9 mouse cellular contexts compared by ENCODE assay signal in genomic region chr13:17432139-17432916, GRCm38 (mm10).
A peak's percentile ranks its signal among the peaks of the same experiment; 100 is the strongest.
DNase-seq lines count a peak whose midpoint lies in the region; ATAC-seq lines count a peak whose summit lies in the region.
"Had no signal": no experiment of that assay in that cellular context is flagged by ENCODE, and none has a peak within 500 bp of the region (broad histone marks: within the 10 kb centered on the region; RNA-seq: fewer than 3 reads in every experiment).

No protein-coding gene starts in this region.

- no peak overlapping the region for H3K27ac ChIP-seq in intestine, embryonic 14.5 days (ENCODE audit: low read depth)
- H3K27ac ChIP-seq in intestine, embryonic 16.5 days (ENCODE audit: low read length) = no peak overlapping the region
- H3K27ac ChIP-seq: lung, embryonic 15.5 days had no signal

- no peak overlapping the region for H3K9ac ChIP-seq in intestine, embryonic 14.5 days (ENCODE audit: low read length)
- H3K9ac ChIP-seq in intestine, embryonic 16.5 days (ENCODE audit: low read depth, low read length) = no peak overlapping the region
- H3K9ac ChIP-seq: lung, embryonic 15.5 days had no signal

- ATAC-seq in intestine, embryonic 14.5 days (replicated peaks; ENCODE audit: low FRiP score, low TSS enrichment, low read depth) = 0 out of 2 replicates have a peak, but pooled peaks have one; percentile 36
- no peak for ATAC-seq in intestine, embryonic 16.5 days
- peak; percentile 78 to 83; a peak in 3 of 4 replicates for ATAC-seq in hematopoietic stem cell, adult 5-6 weeks (replicated peaks in 1 of 2; ENCODE audit: insufficient read depth in 1 of 2, low FRiP score in 2 of 2, low TSS enrichment in 1 of 2, low read depth in 1 of 2, poor library complexity in 2 of 2, severe bottlenecking in 2 of 2)

- H3K27me3 ChIP-seq in intestine, embryonic 14.5 days (replicated peaks; ENCODE audit: control insufficient read depth, insufficient read depth, low read length) = no peaks in the 10 kb centered on the region
- H3K27me3 ChIP-seq in intestine, embryonic 16.5 days (replicated peaks; ENCODE audit: control insufficient read depth, insufficient read depth, low read length) = no peaks in the 10 kb centered on the region
- H3K27me3 ChIP-seq: lung, embryonic 15.5 days had no signal

- 45% methylated on average over 7 of the region's 7 CpGs for WGBS in intestine, embryonic 14.5 days
- WGBS in intestine, embryonic 16.5 days = 46% methylated on average over 7 of the region's 7 CpGs

- H3K4me1 ChIP-seq in intestine, embryonic 14.5 days (replicated peaks; ENCODE audit: control insufficient read depth, insufficient read depth, low read length) = no peaks in the 10 kb centered on the region
- H3K4me1 ChIP-seq in intestine, embryonic 16.5 days (ENCODE audit: control insufficient read depth, insufficient read depth, low read length) = no peaks in the 10 kb centered on the region
- H3K4me1 ChIP-seq: lung, embryonic 15.5 days had no signal

- H3K4me2 ChIP-seq in intestine, embryonic 14.5 days (ENCODE audit: low read length) = no peak overlapping the region
- H3K4me2 ChIP-seq in intestine, embryonic 16.5 days (ENCODE audit: low read depth, low read length) = no peak overlapping the region
- H3K4me2 ChIP-seq: lung, embryonic 15.5 days had no signal

- H3K36me3 ChIP-seq in intestine, embryonic 14.5 days (ENCODE audit: control insufficient read depth, insufficient read depth, low read length) = no peaks in the 10 kb centered on the region
- no peaks in the 10 kb centered on the region for H3K36me3 ChIP-seq in intestine, embryonic 16.5 days (ENCODE audit: control insufficient read depth, insufficient read depth, low read length)
- H3K36me3 ChIP-seq: lung, embryonic 15.5 days had no signal

- DNase-seq in intestine, embryonic 14.5 days (ENCODE audit: low spot score) = peak; percentile 58
- peak; percentile 48 for DNase-seq in ES-CJ7 (ENCODE audit: low read depth, low spot score)
- peak; percentile 2 for DNase-seq in cerebellum, adult 9-11 months
- peak; percentile 52 to 79 for DNase-seq in left cerebral cortex, postnatal 25 days (ENCODE audit: low spot score in 2 of 2)
- peak; percentile 9 to 30 for DNase-seq in right cerebral cortex, adult 2 months (ENCODE audit: low spot score in 2 of 2)
- DNase-seq in gastrocnemius, postnatal 25 days = no peak

- no peaks in the 10 kb centered on the region for H3K9me3 ChIP-seq in intestine, embryonic 14.5 days (ENCODE audit: control insufficient read depth, low read length)
- H3K9me3 ChIP-seq in intestine, embryonic 16.5 days (ENCODE audit: control insufficient read depth, low read length) = no peaks in the 10 kb centered on the region
- H3K9me3 ChIP-seq: lung, embryonic 15.5 days had no signal

- no peak overlapping the region for H3K4me3 ChIP-seq in intestine, embryonic 14.5 days (ENCODE audit: low read depth, low read length)
- H3K4me3 ChIP-seq in intestine, embryonic 16.5 days (ENCODE audit: low read length) = no peak overlapping the region
- H3K4me3 ChIP-seq: lung, embryonic 15.5 days had no signal

- intact Hi-C loops in left cerebral cortex, postnatal 25 days (cut with DNase I) = loop anchor here (1.0 to 10.0 kb wide), 4 partner anchors 668 to 1668 kb away; no protein-coding TSS in a partner anchor
